Mouse (Mus musculus) heart, adult 2 months (tissue): ENCODE measurements around the gene Slamf6.

ENCODE experiments used
- CTCF ChIP-seq: fragments of 200-600 bp; IDR thresholded peaks from 2 replicates; pipeline ENCODE4 v1.8.1; 2022; ENCODE audit warnings: antibody characterized with exemption, mild to moderate bottlenecking, moderate library complexity
- POLR2A ChIP-seq: fragments of 200-500 bp; IDR thresholded peaks from 2 replicates; pipeline ENCODE4 v1.6.1; 2011; ENCODE audit warnings: mild to moderate bottlenecking, low read depth, low read length, control low read depth; ENCODE audit not compliant: insufficient read depth

DNA sequence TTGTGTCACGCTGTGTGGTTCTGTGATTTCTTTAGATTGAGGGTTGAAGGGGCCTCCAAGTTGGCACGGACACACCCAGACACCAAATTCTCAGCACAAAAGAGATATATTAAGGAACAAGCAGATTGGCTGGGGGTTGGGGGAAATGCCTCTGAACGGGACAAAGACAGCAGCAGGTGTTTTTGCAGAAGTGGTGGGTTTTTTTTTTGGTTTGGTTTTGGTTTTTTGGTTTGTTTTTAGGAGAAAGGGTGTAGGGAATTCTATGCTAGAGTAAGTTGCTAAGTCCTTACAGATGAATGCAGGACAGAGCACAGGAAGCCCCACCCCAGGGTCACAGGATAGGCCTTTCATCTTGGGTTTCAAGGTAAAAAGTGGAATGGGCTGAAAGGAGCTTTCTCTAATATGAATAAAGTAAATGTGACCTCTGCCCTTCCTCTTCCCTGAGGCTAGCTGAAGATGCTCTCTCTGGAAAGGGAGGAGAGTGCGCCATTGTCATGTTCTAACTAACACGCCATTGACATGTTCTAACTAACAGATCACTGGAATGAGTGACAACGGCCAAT lies 31.7 kb downstream of the Slamf6 start:
- TF ChIP-seq CTCF (no peak), POLR2A (no peak)
